Mouse (Mus musculus) adrenal gland, adult 8-10 months (tissue): Measurements from ENCODE around the gene Gm10972. TPM values are rescaled to one million over a fixed set of nuclear protein-coding genes. Genes with fewer than 3 reads are reported as not detected.
A peak's percentile ranks its signal among the peaks of the same experiment; 100 is the strongest.
"Not testable (repeated sequence)": the region's sequence is repeated elsewhere in the genome, so short reads cannot be mapped to it uniquely, and the experiment has no call there.

ENCODE experiments used
- DNase-seq: peaks from one replicate; pipeline ENCODE4 v3.0.0; 2022
- total RNA-seq, 4 experiments: library from RNA; stranded (reverse); gene quantifications; 2 replicates each; pipeline ENCODE4 v1.2.4; 2022

Gm10972 gene
- total RNA-seq: not detected

DNA sequence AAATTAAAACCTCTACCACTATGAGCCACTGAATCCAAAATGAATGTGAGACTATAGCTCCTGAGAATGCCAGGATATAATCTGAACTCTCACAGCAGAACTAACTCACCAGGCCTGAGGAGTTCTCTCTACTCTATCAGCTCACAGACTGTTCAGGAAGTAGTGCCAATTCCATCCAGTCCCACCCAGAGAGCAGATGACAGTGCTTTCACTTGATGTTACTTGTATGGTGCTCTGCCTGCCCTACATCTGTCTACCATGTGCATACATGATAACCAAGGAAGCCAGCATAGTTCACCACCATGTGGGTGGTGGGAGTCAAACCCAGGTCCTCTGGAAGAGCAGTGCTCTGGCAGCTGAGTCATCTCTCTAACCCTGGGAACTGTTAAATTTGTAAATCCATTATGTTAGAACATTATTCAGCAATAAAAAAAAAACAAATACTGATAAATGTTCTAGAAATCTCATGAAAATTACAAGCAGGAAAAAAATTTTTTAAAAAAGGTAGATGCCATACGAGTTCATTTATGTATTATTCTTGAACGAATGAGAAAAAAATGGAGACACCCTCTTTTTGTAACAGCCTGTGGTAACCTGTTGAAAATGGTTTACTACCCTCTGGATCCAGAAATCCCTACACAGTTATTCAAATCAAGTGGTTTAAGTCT is at the start of gene Gm10972:
Gene Gm10972, plus strand, starts transcription at position 618 of the 668 bp plus-strand sequence.
- not testable (repeated sequence) for DNase-seq

DNA sequence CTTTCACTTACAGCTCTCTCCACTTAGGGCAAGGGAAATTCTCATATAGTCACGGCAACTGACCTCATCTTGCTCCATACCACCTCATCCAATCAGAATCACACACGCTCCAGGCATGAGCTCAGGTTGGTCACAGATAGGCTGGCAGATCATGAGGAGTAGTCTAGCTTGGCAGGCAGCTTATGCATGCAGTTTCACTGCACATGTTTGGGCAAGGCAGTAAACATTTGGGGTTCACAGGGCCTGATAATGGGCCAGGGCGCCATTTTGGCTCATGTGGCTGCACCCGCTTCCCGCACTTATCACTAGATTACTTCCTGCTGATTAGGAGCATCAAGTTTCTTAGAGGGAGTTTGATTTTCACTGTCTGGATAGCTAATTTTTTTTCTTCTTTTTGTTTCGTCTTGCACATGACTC is 47.0 kb upstream of the Gm10972 start:
- DNase-seq: no peak

DNA sequence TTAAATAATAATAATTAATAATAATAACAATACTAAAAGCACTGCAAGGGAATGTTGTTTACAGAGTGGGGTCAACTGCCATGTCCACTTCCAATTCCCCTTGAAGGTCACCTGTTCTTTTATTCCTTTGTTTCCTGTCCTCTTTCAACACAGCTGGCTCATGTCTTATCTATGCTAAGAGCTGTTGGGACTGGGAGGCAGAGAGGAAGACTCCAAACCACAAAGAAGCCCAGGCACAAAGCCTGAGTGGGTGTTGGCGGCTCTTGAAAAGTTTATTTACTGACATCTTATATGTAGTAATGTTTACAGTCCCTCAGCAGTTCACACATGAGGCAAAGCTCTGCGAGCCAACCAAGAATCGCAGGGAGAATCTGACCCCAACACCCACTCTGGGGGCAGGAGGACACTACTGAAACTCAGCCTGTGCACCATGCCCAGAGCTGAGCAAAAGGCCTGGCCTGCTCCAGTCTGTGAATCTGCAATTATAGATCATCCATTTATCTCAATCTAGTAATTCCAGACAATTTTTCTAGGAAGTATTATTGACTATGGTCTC is 45.6 kb upstream of the Gm10972 start:
- DNase-seq: no peak

DNA sequence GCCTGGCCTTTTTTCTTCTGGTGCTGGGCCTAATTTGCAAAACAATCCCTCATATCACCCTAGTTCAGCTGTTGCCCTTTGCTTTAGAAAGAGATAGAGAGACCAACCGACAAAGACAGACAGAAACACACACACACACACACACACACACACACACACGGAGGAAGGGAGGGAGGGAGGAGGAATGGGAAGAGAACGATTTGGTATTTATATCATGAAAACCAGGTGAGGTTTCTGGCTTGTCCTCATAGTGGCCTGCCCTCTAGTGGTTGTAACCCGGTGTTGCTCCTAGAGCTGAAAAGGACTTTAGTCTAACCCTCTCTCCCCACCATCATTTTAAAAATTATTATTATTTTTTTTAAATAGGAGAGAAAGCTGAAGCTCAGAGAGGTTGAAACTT is 41.0 kb upstream of the Gm10972 start:
- DNase-seq: no peak

DNA sequence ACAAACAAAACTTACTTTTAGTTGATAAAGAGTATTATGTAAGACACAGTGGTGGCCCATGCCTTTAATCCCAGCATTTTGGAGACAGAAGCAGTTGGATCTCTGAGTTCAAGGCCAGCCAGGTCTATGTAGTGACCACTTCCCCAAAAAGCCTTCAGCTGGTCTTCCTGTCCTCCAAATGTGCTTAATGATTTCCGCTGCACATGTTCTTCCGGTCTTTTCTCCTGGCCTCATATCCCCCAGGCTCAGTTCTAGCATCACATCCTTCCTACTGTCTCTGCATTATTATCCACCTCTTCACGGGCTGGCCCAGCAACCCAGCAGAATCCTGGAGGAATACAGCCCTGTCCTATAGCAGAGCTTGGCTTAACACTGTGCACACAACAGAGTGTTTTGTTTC is 33.3 kb upstream of the Gm10972 start:
- DNase-seq: no peak

DNA sequence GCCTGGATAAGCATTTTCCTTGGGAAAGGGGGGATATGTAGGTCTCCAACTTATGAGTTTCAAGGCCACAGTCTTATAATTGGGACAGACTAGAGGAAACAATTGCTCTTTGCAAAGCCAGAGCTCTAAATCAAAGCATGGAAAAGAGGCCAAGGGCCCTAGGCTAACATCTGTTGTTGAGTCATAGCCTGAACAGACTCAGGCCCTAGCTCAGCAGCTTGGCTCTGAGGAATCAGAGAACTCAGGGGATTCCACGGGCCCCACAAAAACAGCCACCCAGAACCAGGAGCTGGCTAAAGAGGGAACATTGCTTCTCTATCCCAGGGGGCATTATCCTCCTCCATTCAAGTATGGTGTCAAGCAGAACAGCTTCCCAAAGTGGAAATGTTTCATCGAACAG is 32.3 kb upstream of the Gm10972 start:
- peak; percentile 75 for DNase-seq

DNA sequence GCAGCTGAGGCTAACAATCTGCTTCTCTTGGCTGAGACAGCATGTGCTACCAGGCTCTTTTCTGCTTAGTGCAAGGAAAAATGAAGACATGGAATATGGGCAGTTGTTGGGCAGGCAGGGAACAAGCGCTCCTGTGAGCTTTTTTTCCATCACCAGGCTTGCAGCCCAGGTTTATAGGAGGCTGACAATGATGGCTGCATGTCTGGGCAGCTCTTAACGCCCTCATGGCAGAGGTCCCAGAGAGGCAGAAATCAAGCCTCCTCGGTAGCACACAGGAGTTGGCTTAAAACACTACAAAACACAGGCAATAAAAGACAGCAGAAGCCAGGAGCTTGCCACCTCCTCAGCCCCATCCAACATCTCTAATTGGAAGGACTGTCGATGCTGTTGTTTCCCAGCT is 31.6 kb upstream of the Gm10972 start:
- DNase-seq: no peak

DNA sequence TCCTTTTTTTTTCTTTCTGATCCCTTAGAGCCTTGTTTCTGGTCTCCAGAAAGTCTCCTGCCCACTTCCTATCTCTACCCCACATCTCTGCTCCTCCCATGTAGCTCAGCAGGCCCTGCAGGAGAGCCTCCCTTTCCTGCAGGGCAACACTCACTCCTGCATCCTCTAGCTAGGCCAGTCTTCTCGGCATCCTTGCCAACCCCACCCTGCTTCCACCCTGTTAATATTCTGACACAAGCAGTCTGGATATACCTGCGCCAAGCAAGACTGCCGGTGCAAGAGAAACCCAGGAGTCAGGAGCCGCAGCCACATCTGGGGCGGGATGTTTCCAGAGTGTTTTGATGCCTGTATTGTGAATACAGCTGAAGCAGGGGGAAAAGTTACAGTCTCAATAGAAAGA is 31.1 kb upstream of the Gm10972 start:
- no peak for DNase-seq

DNA sequence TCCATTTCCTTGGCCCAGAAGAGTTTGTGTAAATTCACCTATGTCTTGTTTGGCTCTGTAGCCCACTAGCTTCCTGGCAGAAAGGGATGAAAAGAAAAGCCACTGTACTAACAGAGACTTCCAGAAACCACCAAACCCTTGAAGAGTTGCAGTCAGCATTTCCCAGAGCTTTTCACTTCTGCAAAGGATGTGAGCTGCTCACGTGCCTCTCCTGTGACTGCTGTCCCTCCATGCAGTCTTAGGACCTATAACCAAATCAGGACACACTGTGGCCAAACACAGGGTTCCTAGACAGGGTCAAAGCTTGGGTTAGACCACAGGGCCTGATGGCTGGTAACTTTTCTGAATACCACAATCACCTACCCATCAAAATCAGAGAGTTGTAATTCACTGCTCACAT is 30.6 kb upstream of the Gm10972 start:
- DNase-seq: no peak

DNA sequence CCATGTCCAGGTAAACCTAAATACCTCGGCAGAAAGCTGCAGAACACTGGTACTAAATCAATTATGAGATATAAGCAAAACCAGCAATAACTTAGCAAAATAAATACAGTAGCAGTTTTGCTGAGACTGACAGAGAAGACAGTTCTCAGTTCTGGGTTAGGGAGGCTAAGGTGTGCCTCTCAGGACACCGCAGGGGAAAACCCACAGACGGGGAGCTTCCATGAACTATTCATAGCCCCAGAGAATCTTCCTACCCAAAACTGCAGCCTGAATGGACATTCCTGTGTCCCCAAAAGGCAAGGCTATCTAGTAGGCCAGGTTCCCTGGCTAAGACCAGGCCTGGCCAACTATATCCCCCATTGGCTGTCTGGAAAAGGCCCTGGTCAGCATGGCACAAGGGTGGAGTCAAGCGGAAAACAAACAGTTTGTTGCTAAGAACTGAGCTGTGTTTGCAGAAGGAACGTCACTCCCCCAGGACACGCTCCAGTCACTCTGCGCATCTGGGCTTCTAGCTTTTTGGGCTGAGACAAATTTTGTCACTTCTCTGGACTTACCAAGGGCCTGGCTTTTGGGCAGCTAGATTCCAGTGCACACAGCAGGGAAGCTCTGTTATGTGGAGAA is 29.5 kb upstream of the Gm10972 start:
- no peak for DNase-seq

DNA sequence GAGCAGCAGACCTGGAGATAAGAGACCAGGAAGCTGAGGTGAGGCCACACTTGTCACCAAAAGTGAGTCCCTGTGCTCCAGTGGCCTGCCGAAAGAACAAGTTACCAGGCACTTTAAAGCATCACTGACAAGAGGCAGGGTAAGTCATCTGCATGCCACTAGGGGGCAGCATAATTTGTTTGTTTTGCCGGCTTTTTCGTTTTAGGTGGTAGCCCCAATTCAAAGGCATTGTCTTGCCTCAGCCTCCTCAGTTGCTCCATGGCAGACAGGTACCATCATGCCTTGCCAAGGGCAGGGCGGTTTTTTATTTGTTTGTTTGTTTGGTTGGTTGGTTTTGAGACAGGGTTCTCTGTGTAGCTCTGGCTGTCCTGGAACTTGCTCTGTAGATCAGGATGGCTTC is 26.2 kb upstream of the Gm10972 start:
- DNase-seq: no peak

DNA sequence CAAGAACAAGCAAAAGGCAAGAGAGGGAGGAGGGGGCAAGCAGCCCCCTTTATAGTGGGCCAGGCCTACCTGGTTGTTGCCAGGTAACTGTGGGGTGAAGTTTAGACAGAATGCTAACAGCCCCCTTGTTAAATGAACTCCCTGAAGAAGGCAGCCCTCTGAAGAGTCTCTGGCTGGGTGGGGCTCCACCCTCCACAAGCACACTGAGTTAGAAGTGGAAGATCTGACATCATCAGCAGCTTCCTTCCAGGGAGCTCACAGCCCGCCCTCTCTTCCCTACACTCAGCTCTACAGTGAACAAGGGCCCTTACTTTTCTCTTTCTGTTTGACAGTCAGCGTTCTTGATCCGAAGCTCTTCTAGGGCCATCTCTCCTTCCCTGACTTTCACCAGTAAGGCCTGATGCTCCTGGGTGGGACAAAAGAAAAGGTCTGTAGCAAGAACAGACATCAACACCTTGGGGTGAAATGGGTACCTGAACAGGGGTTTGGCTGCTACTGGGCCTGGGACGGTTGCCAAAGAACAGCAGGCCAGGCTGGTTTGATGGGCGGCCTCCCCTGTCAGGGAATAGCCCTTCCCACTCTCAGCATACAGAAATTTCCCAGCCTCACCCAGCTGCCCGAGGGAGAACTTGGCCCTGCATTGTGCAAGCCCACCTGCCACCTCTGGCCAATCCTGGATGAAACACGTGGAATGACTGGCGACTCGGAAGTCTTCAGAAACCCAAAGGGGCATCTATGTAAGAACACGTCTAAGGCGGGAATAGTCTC is 21.0 kb upstream of the Gm10972 start:
- DNase-seq: no peak

DNA sequence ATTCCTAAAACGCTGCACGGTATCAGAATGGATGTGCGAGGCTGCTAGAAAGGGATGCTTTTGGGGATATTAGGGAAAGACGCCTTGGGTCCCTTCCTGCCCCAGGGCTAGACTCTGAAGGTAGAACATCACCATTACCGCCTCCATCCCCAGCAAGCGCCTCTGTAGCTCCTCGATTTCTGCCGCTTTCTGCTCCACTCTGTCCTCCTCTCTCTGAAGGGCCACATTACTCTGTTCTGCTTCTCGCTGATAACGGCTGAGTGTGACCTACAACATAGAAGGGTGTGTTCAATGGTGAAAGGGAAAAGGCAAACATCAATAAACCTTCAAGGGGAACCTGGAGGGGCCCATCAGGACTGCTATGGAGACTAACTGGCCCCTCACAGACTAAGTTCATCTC is 20.4 kb upstream of the Gm10972 start:
- no peak for DNase-seq

DNA sequence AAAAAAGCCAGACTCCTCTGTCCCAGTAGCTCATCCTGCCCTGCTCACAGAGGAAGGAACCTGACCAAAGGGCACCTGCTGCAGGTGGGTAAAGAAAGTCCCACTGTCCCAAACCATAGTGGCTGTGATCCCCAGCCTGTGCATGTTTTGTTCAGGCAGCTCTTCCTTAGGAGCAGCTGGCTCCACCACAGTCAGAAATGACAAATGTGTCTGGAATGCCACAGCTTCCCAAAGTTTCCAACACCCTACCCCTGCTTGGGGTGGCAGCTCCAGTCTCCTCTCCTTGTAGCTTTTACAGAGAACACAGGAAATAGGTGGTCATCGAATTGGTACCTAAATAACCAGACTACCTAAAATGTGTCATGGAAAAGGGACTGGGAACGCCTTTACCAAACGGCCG is 18.6 kb upstream of the Gm10972 start:
- no peak for DNase-seq

DNA sequence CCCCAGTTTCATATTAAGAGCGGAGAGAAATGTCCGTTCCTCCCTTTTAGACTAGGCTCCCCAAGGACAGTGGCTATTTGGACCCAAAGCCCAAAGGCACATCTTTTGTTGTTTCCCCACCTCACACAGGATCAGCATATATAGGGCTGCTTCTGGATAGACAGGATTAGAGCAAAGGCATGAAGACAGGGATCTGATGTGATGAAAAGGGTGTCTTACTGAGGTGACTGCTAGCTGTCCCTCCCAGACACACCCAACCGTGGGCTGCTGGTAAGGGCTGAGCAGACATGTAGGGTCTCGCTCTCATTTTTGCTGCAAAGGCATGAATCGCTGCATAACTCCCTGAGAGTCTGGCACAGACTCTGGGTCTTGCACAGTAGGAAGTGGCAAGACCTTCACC is 14.2 kb upstream of the Gm10972 start:
- no peak for DNase-seq

DNA sequence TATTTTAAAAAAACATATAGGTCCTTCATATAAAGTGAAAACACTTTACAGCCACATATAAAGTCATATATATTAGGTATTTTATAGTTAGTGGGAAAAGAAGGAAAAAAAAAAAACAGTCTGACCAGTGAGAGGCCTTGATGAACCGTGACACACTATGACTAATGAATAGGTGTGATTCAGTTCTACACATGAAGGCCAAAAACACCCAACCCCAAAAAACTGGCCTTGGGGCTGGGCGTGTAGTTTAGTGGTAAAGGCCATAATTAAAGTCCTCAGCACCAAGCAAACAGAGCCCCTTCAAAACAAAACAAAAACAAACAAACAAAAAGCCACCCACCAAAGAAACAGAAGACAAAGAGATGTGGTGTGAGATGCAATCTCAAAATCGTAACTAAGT is 13.0 kb upstream of the Gm10972 start:
- DNase-seq: peak; percentile 45

DNA sequence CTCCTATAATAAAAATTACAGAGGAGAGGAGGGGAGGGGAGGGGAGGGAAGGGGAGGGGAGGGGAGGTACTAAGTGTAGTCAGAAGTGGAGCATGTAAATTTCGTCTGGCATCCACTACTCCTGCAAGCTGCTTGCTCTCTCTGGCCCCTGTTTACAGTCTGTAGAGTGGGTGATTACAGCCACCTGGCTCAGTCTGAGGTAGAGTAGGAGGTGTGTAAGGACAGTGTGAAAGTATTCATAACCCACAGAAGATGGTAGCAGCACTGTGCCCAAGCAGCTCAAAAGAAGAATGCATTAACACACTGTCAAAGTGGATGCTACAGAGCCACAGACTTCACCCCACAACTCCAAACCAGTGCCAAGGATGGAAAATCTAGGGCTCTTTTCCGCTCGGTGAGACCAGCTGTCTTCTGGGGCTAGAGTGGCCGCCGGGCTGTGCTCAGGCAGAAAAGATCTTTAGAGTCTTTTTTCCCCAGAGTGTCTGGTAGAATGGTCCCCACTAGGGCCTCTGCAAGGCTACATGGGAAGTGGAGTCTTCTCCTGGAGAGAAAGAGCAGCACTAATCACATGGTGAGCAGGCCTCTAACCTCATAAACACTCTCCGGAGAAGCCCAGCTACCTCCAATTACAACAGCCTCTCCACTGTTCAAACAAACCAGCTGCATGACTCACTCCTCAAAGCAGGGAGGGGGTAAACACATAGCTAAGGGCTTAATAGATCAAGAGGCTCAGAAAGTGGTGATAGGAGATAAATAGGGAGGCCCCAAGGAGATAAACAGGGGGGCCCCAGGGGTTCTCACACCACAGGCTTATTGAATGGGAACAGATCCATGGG is 6.1 kb downstream of the Gm10972 start:
- DNase-seq: peak; percentile 46

DNA sequence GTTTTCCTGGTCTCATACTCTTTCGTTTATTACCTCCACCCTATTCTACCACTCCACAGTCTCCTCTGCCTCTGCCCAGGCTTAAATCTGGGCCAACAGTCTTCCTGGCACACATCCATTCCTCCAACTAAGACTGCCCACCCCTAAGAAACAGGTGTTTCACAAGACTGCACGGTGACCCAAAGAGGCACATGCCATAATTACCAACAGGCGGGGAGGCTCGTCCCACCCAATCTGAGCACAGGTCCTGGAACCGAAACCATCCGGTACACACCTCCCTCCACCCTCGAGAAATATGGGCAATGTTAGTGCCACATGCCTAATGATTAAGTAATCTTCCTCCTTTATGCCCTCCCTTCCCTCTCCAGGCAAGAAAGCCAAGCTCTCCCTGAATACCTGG is 7.5 kb downstream of the Gm10972 start:
- DNase-seq: no peak

DNA sequence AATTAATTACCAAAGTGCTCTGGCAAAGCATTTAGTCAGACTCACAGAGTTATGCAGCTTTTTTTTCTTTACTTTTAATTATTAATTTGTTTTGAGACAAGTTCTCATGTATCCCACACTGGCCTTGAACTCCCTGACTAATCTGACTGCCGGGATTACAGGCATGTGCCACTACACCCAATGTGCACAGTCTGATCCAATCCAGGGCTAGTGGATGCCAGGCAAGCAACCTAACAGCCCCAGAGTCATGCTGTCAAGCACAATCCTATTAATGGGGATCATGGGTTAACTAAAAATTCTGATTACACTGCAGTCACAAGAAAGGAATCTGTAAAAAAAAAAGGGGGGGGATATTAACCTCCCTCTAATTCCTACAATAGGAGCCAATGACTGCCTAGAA is 11.1 kb downstream of the Gm10972 start:
- DNase-seq: not testable (repeated sequence)

DNA sequence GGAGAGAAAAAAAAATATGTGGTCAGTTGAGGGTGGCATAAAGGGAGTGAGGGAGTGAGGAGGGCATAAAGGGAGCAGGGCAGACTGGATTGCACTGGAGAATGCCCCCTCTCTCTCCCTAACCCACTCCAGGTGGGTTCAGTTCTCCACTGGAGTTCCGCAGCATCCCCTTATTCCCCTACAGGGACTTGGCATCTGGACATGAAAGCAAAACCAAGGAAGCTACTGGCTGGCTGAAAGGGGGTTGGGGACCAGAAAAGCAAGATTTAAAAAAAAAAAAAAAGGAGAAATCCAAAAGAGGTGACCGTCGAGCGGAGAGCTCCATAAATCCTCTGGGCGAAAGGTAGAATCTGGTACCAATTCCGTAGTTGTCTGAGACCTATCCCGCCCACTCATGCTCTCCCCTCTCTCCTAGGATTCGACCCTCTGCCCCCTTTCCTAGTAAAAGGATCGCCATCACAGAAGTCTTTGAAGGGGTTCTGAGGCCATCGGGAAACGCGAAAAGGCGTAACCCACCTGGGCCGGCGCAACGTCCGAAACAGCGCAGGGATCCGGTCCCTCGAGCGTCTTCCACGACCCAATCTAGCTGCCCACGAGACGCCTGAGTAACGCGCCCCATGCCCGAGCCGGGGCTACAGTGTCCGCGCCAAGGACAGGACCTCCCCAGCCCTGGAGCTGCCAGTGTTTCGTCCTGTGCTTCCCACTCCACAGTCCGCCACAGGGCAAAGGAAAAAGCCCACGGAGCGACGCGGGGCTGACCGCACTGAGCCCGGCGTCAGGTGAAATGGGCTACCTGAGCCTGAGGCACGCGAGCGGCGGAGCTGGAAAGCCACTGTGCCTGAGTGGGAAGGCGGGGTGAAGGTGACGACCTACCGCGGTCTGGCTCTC is 15.2 kb downstream of the Gm10972 start:
- DNase-seq: not testable (repeated sequence)

DNA sequence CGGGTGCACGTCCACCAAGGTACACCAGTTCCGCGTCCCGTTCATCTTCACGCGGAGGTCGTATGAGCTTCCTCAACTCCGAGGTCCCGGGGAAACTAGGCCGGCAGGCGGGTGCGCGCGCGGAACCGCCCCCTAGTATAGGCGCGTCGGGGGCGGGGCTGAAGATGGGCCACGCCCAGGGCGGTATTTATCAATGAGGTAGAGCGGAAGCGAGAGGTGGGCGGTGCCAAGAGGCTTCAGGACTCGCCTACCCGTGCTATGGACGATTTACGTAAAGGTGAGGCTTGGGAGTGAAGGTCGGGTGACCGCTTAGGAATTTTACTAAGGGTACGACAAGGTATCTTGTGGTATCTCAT is 15.8 kb downstream of the Gm10972 start, which contains the start of gene Tuft1:
Gene Tuft1, minus strand, starts transcription at position 133 of the 356 bp plus-strand sequence.
- DNase-seq: peak; percentile 78
